In the genomic region with DNA sequence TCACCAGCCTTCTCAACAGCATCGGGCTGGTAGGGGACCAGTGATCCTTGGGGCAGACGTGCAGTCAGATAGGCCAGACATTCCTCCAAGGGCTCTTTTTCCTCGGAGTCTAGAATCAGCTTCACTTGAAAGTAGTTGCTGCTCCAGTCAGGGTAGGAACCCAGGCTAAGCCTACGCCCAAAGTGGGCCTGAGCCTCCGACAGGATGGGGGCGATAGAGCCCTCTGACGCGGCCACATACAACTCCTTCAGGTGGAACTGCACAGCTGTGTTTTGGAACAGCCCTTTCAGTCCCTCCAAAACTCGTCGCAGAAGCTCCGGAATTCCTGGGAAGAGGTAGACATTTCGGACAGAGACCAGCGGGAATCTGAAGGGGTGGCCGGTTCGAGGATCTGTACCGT, we compare ENCODE assay signal across 16 mouse cellular contexts. TPM values are rescaled to one million over a fixed set of nuclear protein-coding genes. Genes with fewer than 3 reads are reported as not detected.
"Had no signal": no experiment of that assay in that cellular context is flagged by ENCODE, and none has a peak within 500 bp of the region (broad histone marks: within the 10 kb centered on the region; RNA-seq: fewer than 3 reads in every experiment).

No protein-coding gene starts in this region.

- H3K27ac ChIP-seq: layer of hippocampus, adult 2 months; limb, embryonic 13.5 days; liver, embryonic 14.5 days; midbrain, embryonic 13.5 days; stomach, embryonic 15.5 days had no signal

- ATAC-seq: lung, postnatal 0 days; midbrain, embryonic 13.5 days had no signal

- H3K4me2 ChIP-seq: midbrain, embryonic 13.5 days; stomach, embryonic 15.5 days had no signal

- H3K27me3 ChIP-seq: limb, embryonic 13.5 days; midbrain, embryonic 13.5 days; stomach, embryonic 15.5 days had no signal

- H3K9ac ChIP-seq: limb, embryonic 13.5 days; liver, embryonic 14.5 days; midbrain, embryonic 13.5 days; stomach, embryonic 15.5 days had no signal

- H3K4me3 ChIP-seq: layer of hippocampus, adult 2 months; limb, embryonic 13.5 days; midbrain, embryonic 13.5 days; stomach, embryonic 15.5 days had no signal

- H3K9me3 ChIP-seq: limb, embryonic 13.5 days; midbrain, embryonic 13.5 days; stomach, embryonic 15.5 days had no signal

- DNase-seq: kidney, postnatal 10 days; kidney, postnatal 4 days; lung, adult 18-20 months; lung, postnatal 36 days; right cerebral cortex, postnatal 14 days; thymus, postnatal 36 days had no signal

RNA-seq across cellular contexts. Expression of a gene that starts 5.9 kb away (rescaled TPM):
- total RNA-seq: liver, adult 2 months had no signal
- polyA plus RNA-seq: limb, embryonic 13.5 days; liver, adult 2 months; lung, postnatal 0 days; midbrain, postnatal 0 days; stomach, embryonic 15.5 days; testis, adult 2 months; thymus, postnatal 0 days had no signal
